Mouse (Mus musculus) kidney, adult 2 months (tissue): ENCODE data around the gene E4f1.

Source experiments
- CTCF ChIP-seq: fragments of 200-500 bp; conservative IDR thresholded peaks from 2 replicates; pipeline ENCODE4 v1.5.1; 2011; ENCODE audit warnings: low read depth, mild to moderate bottlenecking, control low read depth, low read length, moderate library complexity, mixed read lengths; ENCODE audit not compliant: insufficient read depth, insufficient read length
- POLR2A ChIP-seq: fragments of 200-500 bp; IDR thresholded peaks from one replicate; pipeline ENCODE4 v1.6.1; 2011; ENCODE audit warnings: low read depth, low read length, control low read depth

DNA sequence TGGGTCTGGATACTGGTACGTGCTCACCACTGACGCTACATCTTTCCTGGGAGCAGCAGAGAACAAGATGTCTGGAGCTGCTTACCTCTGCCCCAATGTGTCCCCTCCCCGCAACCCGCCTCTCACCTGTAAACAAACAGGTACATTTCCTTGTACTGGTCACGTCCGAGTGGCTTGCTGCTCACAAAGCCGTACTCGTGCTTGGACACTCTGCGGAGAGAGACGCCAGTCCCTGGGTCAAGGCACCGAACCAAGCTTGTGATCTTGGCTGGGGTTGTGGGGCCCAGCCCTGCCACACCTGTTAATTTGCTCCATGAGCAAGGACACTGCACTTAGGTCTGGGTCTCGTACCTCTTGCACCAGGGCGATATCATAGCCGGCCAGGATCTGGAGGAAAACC is 28.0 kb downstream of the E4f1 start:
- TF ChIP-seq POLR2A, result no peak
- no peak for TF ChIP-seq CTCF
